Mouse (Mus musculus): ENCODE results near the gene Nav1. TPM values are rescaled to one million over a fixed set of nuclear protein-coding genes. Genes with fewer than 3 reads are reported as not detected.

Nav1 gene
- 10 to 100 TPM; 14.8 to 19.1 (median 15.9) TPM for total RNA-seq (2022)

- no peak for DNase-seq (ENCODE audit: low spot score)
These were observed at the start of gene Nav1 for GRCm38 (mm10) chr1:135607019-135607418. Gene Nav1 (minus strand): TSS chr1:135607295.

GRCm38 (mm10) chr1:135653909-135654308 lies 46.8 kb upstream of the Nav1 start:
- no peak for DNase-seq (ENCODE audit: low spot score)

GRCm38 (mm10) chr1:135645459-135646195 lies 38.5 kb upstream of the Nav1 start:
- no peak for DNase-seq (ENCODE audit: low spot score)

GRCm38 (mm10) chr1:135644110-135644509 lies 37.0 kb upstream of the Nav1 start:
- DNase-seq (ENCODE audit: low spot score), result no peak

- no peak for DNase-seq (ENCODE audit: low spot score)
These were observed 36.6 kb upstream of the Nav1 start for GRCm38 (mm10) chr1:135643691-135644090.

GRCm38 (mm10) chr1:135639853-135640252 lies 32.8 kb upstream of the Nav1 start:
- no peak for DNase-seq (ENCODE audit: low spot score)

- DNase-seq (ENCODE audit: low spot score), result no peak
These were observed 32.0 kb upstream of the Nav1 start for GRCm38 (mm10) chr1:135639093-135639492.

GRCm38 (mm10) chr1:135637574-135638008 lies 30.5 kb upstream of the Nav1 start:
- DNase-seq (ENCODE audit: low spot score), result no peak

- no peak for DNase-seq (ENCODE audit: low spot score)
These were observed 29.0 kb upstream of the Nav1 start for GRCm38 (mm10) chr1:135636111-135636511.

GRCm38 (mm10) chr1:135635323-135636064 lies 28.4 kb upstream of the Nav1 start:
- DNase-seq (ENCODE audit: low spot score), result no peak

GRCm38 (mm10) chr1:135634791-135635190 lies 27.7 kb upstream of the Nav1 start:
- no peak for DNase-seq (ENCODE audit: low spot score)

- no peak for DNase-seq (ENCODE audit: low spot score)
These were observed 26.8 kb upstream of the Nav1 start for GRCm38 (mm10) chr1:135633884-135634283.

GRCm38 (mm10) chr1:135633478-135633877 lies 26.4 kb upstream of the Nav1 start:
- DNase-seq (ENCODE audit: low spot score), result no peak

- no peak for DNase-seq (ENCODE audit: low spot score)
These were observed 25.1 kb upstream of the Nav1 start for GRCm38 (mm10) chr1:135632199-135632598.

GRCm38 (mm10) chr1:135631515-135631914 lies 24.4 kb upstream of the Nav1 start:
- peak; percentile 92 for DNase-seq (ENCODE audit: low spot score)

GRCm38 (mm10) chr1:135629846-135630245 lies 22.8 kb upstream of the Nav1 start:
- DNase-seq (ENCODE audit: low spot score), result no peak

- no peak for DNase-seq (ENCODE audit: low spot score)
These were observed 19.1 kb upstream of the Nav1 start for GRCm38 (mm10) chr1:135626218-135626617.

- no peak for DNase-seq (ENCODE audit: low spot score)
These were observed 18.6 kb upstream of the Nav1 start for GRCm38 (mm10) chr1:135625741-135626140.

GRCm38 (mm10) chr1:135624646-135625045 lies 17.6 kb upstream of the Nav1 start:
- DNase-seq (ENCODE audit: low spot score), result no peak

GRCm38 (mm10) chr1:135623136-135623535 lies 16.0 kb upstream of the Nav1 start:
- no peak for DNase-seq (ENCODE audit: low spot score)

- no peak for DNase-seq (ENCODE audit: low spot score)
These were observed 14.2 kb upstream of the Nav1 start for GRCm38 (mm10) chr1:135621307-135621706.

- DNase-seq (ENCODE audit: low spot score), result peak; percentile 56
These were observed 12.9 kb upstream of the Nav1 start for GRCm38 (mm10) chr1:135619932-135620391.

GRCm38 (mm10) chr1:135619130-135619529 lies 12.0 kb upstream of the Nav1 start:
- DNase-seq (ENCODE audit: low spot score), result no peak

Data from heart, adult 8-10 months (tissue).